Mouse (Mus musculus) liver, embryonic 14.5 days (tissue): ENCODE measurements at regions not wholly inside any gene's neighbourhood (a gene's known extent, or its start where the extent isn't known, plus 50 kb on each side); places are given as distances from the start of the nearest gene placed in this dataset.

Source experiments
- CTCF ChIP-seq: IDR thresholded peaks from 2 replicates; pipeline ENCODE4 v1.5.1; 2016; ENCODE audit warnings: antibody characterized with exemption, low read depth, control low read depth
- EP300 ChIP-seq: IDR thresholded peaks from 2 replicates; pipeline ENCODE4 v1.6.1; 2016; ENCODE audit warnings: antibody characterized with exemption, low read depth

DNA sequence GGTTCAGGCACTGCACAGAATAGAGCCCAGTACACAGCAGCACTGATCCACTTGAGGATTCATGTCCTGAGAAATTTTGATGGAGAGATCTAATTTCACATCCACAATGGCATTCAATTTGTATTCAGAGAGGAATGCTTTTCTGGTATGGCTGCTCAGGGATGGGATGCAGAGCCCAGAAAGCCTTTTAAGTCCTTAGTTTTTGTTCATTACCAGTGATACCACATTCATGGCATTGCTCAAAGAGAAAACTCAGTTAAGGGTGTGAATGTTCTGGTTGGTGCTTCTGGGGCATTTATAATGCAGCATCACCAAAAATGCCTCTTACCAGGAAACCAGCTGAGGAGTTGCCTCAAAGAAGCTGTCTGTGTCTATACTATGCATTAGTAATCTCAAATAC, 151.5 kb upstream of the Mmadhc start:
- no peak for TF ChIP-seq CTCF
- no peak for TF ChIP-seq EP300
